Mouse (Mus musculus) C2C12 (cell line): ENCODE results near the gene Rpl36a-ps1.

Experiments
- CEBPB ChIP-seq: IDR thresholded peaks from one replicate; pipeline ENCODE4 v1.6.1; 2011; ENCODE audit warnings: low read depth, mild to moderate bottlenecking, control low read depth, moderate library complexity
- CTCF ChIP-seq: IDR thresholded peaks from one replicate; pipeline ENCODE4 v1.5.1; 2011; ENCODE audit not compliant: control insufficient read depth, insufficient read depth, insufficient read length
- MAX ChIP-seq: IDR thresholded peaks from one replicate; pipeline ENCODE4 v1.6.1; 2011; ENCODE audit warnings: mild to moderate bottlenecking, control low read depth
- MYOD1 ChIP-seq: IDR thresholded peaks from one replicate; pipeline ENCODE4 v1.6.1; 2011; ENCODE audit warnings: low read depth; ENCODE audit not compliant: control insufficient read depth, insufficient read length
- MYOG ChIP-seq: IDR thresholded peaks from one replicate; pipeline ENCODE4 v1.6.1; 2011; ENCODE audit not compliant: control insufficient read depth, insufficient read length; ENCODE audit errors: extremely low read depth
- USF1 ChIP-seq: IDR thresholded peaks from one replicate; pipeline ENCODE4 v1.6.1; 2011; ENCODE audit warnings: low read depth, mild to moderate bottlenecking, control low read depth, moderate library complexity

- no peak for TF ChIP-seq CTCF
- TF ChIP-seq MYOD1: no peak
- TF ChIP-seq MAX: no peak
- no peak for TF ChIP-seq MYOG
- TF ChIP-seq USF1: no peak
- no peak for TF ChIP-seq CEBPB
These were observed 3.5 kb downstream of the Rpl36a-ps1 start for GRCm38 (mm10) chr14:98990636-98991035.
